Mouse (Mus musculus): ENCODE measurements at regions not wholly inside any gene's neighbourhood (a gene's known extent, or its start where the extent isn't known, plus 50 kb on each side); places are given as distances from the start of the nearest gene placed in this dataset.

DNA sequence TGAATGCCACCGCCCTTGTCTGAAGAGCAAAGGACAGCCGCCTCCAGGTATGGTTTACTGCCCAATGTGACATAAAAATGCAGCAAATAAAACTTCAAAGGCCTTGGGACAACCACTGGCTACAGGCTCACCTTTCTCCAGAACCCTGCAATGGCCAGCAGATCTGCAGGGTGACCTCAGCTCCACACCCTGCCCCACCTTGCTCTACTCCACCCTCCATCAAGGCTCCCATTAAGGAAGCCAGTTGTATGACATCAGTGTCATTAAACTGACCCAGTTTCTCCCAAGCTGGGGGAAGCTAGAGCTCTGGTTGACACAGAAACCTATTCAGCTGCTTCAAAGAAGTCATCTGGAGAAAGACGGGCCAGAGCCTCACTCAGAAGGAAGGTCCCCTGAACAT, 310.2 kb downstream of the Tbc1d1 start:
- ATAC-seq (ENCODE audit: insufficient number of reproducible peaks, insufficient read depth, low FRiP score, low read depth), result no peak
- H3K4me3 ChIP-seq (ENCODE audit: low read depth, low read length), result no peak overlapping the region
- no peak overlapping the region for H3K9ac ChIP-seq (replicated peaks; ENCODE audit: low read depth, low read length)
- 92% methylated on average over 3 of the region's 3 CpGs for WGBS
- no peak overlapping the region for H3K27ac ChIP-seq (ENCODE audit: low read length)
- no peaks in the 10 kb centered on the region for H3K36me3 ChIP-seq (ENCODE audit: control insufficient read depth, insufficient read depth, low read length)
- no peaks in the 10 kb centered on the region for H3K4me1 ChIP-seq (ENCODE audit: control insufficient read depth, insufficient read depth, low read length)
- H3K27me3 ChIP-seq (ENCODE audit: control insufficient read depth, insufficient read depth, low read length), result no peaks in the 10 kb centered on the region
- no peak overlapping the region for H3K4me2 ChIP-seq (replicated peaks; ENCODE audit: low read depth, low read length)
- no peaks in the 10 kb centered on the region for H3K9me3 ChIP-seq (ENCODE audit: control insufficient read depth, low read depth, low read length)

DNA sequence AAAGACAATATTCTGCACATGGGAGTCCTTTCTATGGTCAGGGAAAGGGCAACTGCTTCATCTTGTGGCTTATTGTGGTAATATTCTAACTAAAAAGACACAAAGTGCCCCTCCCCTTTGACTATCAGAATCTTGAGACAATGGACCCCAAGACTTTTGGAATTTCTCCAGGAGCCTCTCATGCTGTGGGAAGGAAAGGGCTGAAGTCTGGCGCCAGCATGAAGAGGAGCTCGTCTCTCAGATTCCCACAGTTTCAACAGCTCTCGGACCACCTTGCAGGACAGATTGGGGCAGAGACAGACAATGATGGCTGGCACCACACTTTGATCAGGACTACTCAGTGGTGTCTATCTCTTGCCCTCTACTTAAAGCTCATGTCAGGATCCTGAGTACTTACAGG, 311.8 kb downstream of the Tbc1d1 start:
- WGBS, result 89% methylated on average over 3 of the region's 3 CpGs

DNA sequence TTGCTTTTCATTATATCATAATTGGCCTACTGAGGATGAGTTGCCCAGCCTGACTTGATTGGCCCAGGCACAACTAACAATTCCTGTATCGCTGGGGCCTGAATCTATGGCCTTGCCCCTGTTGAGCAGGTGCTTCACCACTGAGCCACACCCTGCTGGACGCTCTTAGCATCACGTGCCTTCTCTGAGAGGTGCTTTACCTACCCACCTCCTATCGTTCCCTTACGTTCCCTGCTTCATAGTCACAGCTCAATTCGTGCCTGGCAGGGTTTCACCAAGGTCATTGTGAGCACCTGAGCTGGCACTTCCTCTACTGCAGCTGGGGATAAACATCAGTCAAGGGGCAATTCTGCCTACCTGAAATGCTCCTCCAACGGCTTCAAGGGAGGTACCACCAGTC, 312.2 kb downstream of the Tbc1d1 start:
- H3K9me3 ChIP-seq (ENCODE audit: control insufficient read depth, low read depth, low read length), result no peaks in the 10 kb centered on the region
- 77% methylated on average over 7 of the region's 7 CpGs for WGBS
- no peak overlapping the region for H3K9ac ChIP-seq (replicated peaks; ENCODE audit: low read depth, low read length)
- no peak overlapping the region for H3K4me2 ChIP-seq (replicated peaks; ENCODE audit: low read depth, low read length)
- no peak overlapping the region for H3K4me3 ChIP-seq (ENCODE audit: low read depth, low read length)
- H3K27ac ChIP-seq (ENCODE audit: low read length), result no peak overlapping the region
- H3K27me3 ChIP-seq (ENCODE audit: control insufficient read depth, insufficient read depth, low read length), result no peaks in the 10 kb centered on the region
- no peaks in the 10 kb centered on the region for H3K36me3 ChIP-seq (ENCODE audit: control insufficient read depth, insufficient read depth, low read length)
- H3K4me1 ChIP-seq (ENCODE audit: control insufficient read depth, insufficient read depth, low read length), result no peaks in the 10 kb centered on the region
- ATAC-seq (ENCODE audit: insufficient number of reproducible peaks, insufficient read depth, low FRiP score, low read depth), result no peak

More for the DNA sequence above, 311.8 kb downstream of the Tbc1d1 start:
- H3K9me3 ChIP-seq (ENCODE audit: control insufficient read depth, low read depth, low read length), result no peaks in the 10 kb centered on the region
- no peaks in the 10 kb centered on the region for H3K36me3 ChIP-seq (ENCODE audit: control insufficient read depth, insufficient read depth, low read length)
- H3K9ac ChIP-seq (replicated peaks; ENCODE audit: low read depth, low read length), result no peak overlapping the region
- ATAC-seq (ENCODE audit: insufficient number of reproducible peaks, insufficient read depth, low FRiP score, low read depth), result no peak
- no peaks in the 10 kb centered on the region for H3K4me1 ChIP-seq (ENCODE audit: control insufficient read depth, insufficient read depth, low read length)
- H3K27ac ChIP-seq (ENCODE audit: low read length), result no peak overlapping the region
- H3K4me2 ChIP-seq (replicated peaks; ENCODE audit: low read depth, low read length), result no peak overlapping the region
- H3K27me3 ChIP-seq (ENCODE audit: control insufficient read depth, insufficient read depth, low read length), result no peaks in the 10 kb centered on the region
- H3K4me3 ChIP-seq (ENCODE audit: low read depth, low read length), result no peak overlapping the region

DNA sequence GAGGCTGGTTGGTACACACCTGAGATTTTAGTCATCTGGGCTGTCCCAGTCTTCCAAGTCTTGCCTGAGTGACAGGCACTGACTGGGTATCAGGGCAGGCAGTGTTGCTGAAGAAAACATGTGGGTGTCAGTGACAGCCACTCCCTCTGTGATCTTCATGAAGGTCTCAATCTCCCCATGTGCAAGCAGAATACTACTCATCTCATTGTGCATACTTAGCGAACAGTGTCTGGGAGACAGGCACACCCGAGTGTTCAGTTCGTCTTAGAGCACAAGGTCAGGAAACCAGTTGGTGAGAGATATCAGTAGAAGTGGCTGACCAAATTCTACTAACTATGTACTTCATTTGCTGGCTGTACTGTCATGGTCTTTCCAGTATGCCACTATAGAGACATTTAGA, 315.9 kb downstream of the Tbc1d1 start:
- Histone ChIP-seq H3K27me3 (ENCODE audit: control insufficient read depth, insufficient read depth, low read length) (no peaks in the 10 kb centered on the region), H3K27ac (ENCODE audit: low read length) (no peak overlapping the region), H3K36me3 (ENCODE audit: control insufficient read depth, insufficient read depth, low read length) (no peaks in the 10 kb centered on the region), H3K4me2 (replicated peaks; ENCODE audit: low read depth, low read length) (no peak overlapping the region), H3K4me1 (ENCODE audit: control insufficient read depth, insufficient read depth, low read length) (no peaks in the 10 kb centered on the region), H3K9ac (replicated peaks; ENCODE audit: low read depth, low read length) (no peak overlapping the region), H3K4me3 (ENCODE audit: low read depth, low read length) (no peak overlapping the region), H3K9me3 (ENCODE audit: control insufficient read depth, low read depth, low read length) (no peaks in the 10 kb centered on the region)
- ATAC-seq (ENCODE audit: insufficient number of reproducible peaks, insufficient read depth, low FRiP score, low read depth), result no peak
- 77% methylated on average over 3 of the region's 3 CpGs for WGBS

DNA sequence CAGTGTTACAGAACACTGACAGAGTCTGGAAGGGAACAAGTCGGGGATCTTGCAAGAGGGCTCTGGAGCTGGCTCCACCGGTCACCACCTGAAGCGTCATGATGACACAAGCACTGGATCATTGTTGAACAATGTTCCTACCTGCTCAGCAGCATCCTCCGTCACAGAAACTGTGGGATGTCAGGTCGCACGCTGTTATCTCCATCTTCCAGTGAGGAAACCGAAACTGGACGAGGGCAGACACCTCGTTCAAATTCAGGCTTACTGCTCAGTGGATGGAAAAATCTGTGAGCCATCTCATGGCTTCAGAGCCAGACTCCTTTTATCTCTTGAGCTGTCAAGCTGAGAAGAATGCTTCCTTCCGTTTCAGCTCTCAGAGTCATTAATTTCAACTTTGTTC, 316.3 kb downstream of the Tbc1d1 start:
- no peaks in the 10 kb centered on the region for H3K4me1 ChIP-seq (ENCODE audit: control insufficient read depth, insufficient read depth, low read length)
- 57% methylated on average over 10 of the region's 10 CpGs for WGBS
- no peak overlapping the region for H3K4me3 ChIP-seq (ENCODE audit: low read depth, low read length)
- H3K27ac ChIP-seq (ENCODE audit: low read length), result no peak overlapping the region
- no peak overlapping the region for H3K4me2 ChIP-seq (replicated peaks; ENCODE audit: low read depth, low read length)
- ATAC-seq (ENCODE audit: insufficient number of reproducible peaks, insufficient read depth, low FRiP score, low read depth), result no peak
- no peaks in the 10 kb centered on the region for H3K9me3 ChIP-seq (ENCODE audit: control insufficient read depth, low read depth, low read length)
- no peaks in the 10 kb centered on the region for H3K36me3 ChIP-seq (ENCODE audit: control insufficient read depth, insufficient read depth, low read length)
- H3K27me3 ChIP-seq (ENCODE audit: control insufficient read depth, insufficient read depth, low read length), result no peaks in the 10 kb centered on the region
- no peak overlapping the region for H3K9ac ChIP-seq (replicated peaks; ENCODE audit: low read depth, low read length)

DNA sequence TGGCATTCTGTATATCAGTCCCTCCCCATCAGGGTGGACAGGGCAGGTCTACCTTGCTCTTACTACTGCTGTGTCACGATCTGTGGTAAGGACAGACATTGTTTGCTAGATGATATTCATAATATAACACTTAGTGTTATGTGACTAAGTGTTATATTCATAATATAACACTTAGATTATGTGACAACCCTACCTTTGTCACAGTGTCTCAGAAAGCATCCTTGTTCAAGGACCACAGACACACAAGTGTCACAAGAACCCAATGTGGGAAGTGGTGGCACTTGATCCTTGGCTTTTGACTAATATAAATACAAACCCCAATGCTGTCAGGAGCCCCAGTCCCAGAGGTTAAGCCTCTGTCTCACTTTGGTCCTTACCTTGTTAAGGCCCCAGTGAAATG, 318.8 kb downstream of the Tbc1d1 start:
- ATAC-seq (ENCODE audit: insufficient number of reproducible peaks, insufficient read depth, low FRiP score, low read depth), result no peak
- Histone ChIP-seq H3K36me3 (ENCODE audit: control insufficient read depth, insufficient read depth, low read length) (no peaks in the 10 kb centered on the region), H3K9ac (replicated peaks; ENCODE audit: low read depth, low read length) (no peak overlapping the region), H3K9me3 (ENCODE audit: control insufficient read depth, low read depth, low read length) (no peaks in the 10 kb centered on the region; the same call in 1 of the 2 replicates), H3K27me3 (ENCODE audit: control insufficient read depth, insufficient read depth, low read length) (no peaks in the 10 kb centered on the region), H3K4me1 (ENCODE audit: control insufficient read depth, insufficient read depth, low read length) (no peaks in the 10 kb centered on the region), H3K4me2 (replicated peaks; ENCODE audit: low read depth, low read length) (no peak overlapping the region), H3K4me3 (ENCODE audit: low read depth, low read length) (no peak overlapping the region), H3K27ac (ENCODE audit: low read length) (no peak overlapping the region)
- 89% methylated on average over 1 of the region's 1 CpGs for WGBS

DNA sequence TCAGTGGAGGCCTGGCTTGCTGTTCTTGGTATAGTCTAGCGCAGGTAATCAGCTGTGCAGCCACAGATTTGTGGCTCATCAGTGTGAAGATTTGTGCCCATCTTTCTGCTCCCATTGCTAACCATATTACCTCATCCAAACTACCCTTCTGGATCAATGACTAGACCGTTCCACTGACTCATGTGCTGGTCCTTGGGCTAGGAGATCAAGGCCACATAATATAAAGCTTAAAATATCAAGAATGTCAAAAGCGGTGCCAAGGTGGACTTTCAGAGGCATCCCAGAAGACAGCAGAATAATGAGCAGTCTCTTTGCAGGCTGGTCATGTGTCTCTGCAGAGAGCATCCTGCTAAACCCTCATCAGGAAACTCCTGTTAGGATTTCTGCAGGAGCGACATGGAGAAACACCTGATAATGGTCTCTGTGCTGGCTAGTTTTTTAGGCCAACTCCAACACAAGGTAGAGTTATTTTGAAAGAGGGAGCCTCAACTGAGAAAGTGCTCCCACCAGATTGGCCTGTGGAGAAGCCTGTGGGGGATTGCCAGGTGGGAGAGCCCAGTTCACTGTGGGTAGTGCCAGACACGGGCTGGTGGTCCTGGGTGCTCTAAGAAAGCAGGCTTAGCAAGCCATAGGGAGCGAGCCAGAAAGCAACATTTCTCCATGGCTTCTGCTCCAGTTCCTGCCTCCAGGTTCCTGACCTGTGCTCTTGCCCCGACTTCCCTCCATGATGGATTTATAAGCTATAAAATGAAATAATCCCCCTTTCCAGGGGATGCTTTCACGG, 319.8 kb downstream of the Tbc1d1 start:
- no peak overlapping the region for H3K4me3 ChIP-seq (ENCODE audit: low read depth, low read length)
- H3K9me3 ChIP-seq (ENCODE audit: control insufficient read depth, low read depth, low read length), result no peaks in the 10 kb centered on the region; the same call in 1 of the 2 replicates
- no peak overlapping the region for H3K4me2 ChIP-seq (replicated peaks; ENCODE audit: low read depth, low read length)
- no peaks in the 10 kb centered on the region for H3K27me3 ChIP-seq (ENCODE audit: control insufficient read depth, insufficient read depth, low read length)
- no peak overlapping the region for H3K9ac ChIP-seq (replicated peaks; ENCODE audit: low read depth, low read length)
- H3K27ac ChIP-seq (ENCODE audit: low read length), result no peak overlapping the region
- H3K4me1 ChIP-seq (ENCODE audit: control insufficient read depth, insufficient read depth, low read length), result no peaks in the 10 kb centered on the region
- no peaks in the 10 kb centered on the region for H3K36me3 ChIP-seq (ENCODE audit: control insufficient read depth, insufficient read depth, low read length)
- WGBS, result 77% methylated on average over 8 of the region's 8 CpGs
- ATAC-seq (ENCODE audit: insufficient number of reproducible peaks, insufficient read depth, low FRiP score, low read depth), result no peak

DNA sequence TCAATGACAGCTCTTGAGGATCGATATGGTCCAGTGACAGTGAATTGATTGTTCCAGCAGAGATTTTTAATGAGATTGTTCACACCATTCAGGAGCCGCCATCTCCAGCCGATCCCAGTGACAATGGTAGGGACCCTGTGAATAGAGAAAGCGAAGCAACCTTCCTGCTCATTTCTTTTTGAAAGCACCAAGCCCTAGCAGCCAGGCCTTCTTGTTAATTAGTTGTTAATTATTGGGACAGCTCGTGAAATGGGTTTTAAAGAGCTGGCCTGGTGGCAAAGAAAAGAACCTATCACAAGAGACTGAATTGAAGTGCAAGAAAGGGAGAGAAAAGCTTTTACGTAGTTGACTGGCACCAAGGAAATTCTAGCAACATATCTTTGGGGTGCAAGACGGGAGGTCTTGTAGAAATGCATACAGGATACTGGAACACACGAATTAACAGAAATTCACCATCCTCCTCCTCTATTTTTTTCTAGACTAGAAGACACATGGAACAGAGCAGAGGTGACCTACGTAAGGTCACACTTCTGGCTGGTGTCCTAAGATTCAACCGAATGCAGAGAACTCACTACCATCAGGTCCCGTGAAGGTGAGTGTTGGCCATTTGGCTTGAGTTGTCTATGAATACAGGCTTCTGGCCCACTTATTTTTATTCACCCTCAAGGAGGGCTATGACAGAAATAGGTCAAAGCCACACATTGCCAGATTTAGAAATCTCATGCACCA, 320.7 kb downstream of the Tbc1d1 start:
- no peak overlapping the region for H3K4me2 ChIP-seq (replicated peaks; ENCODE audit: low read depth, low read length)
- 80% methylated on average over 11 of the region's 11 CpGs for WGBS
- H3K27ac ChIP-seq (ENCODE audit: low read length), result no peak overlapping the region
- H3K36me3 ChIP-seq (ENCODE audit: control insufficient read depth, insufficient read depth, low read length), result no peaks in the 10 kb centered on the region
- ATAC-seq (ENCODE audit: insufficient number of reproducible peaks, insufficient read depth, low FRiP score, low read depth), result no peak
- H3K9me3 ChIP-seq (ENCODE audit: control insufficient read depth, low read depth, low read length), result no peaks in the 10 kb centered on the region; the same call in 1 of the 2 replicates
- H3K9ac ChIP-seq (replicated peaks; ENCODE audit: low read depth, low read length), result no peak overlapping the region
- H3K27me3 ChIP-seq (ENCODE audit: control insufficient read depth, insufficient read depth, low read length), result no peaks in the 10 kb centered on the region
- H3K4me3 ChIP-seq (ENCODE audit: low read depth, low read length), result no peak overlapping the region
- H3K4me1 ChIP-seq (ENCODE audit: control insufficient read depth, insufficient read depth, low read length), result no peaks in the 10 kb centered on the region
